17 mouse cellular contexts compared by ENCODE assay signal in the genomic region with DNA sequence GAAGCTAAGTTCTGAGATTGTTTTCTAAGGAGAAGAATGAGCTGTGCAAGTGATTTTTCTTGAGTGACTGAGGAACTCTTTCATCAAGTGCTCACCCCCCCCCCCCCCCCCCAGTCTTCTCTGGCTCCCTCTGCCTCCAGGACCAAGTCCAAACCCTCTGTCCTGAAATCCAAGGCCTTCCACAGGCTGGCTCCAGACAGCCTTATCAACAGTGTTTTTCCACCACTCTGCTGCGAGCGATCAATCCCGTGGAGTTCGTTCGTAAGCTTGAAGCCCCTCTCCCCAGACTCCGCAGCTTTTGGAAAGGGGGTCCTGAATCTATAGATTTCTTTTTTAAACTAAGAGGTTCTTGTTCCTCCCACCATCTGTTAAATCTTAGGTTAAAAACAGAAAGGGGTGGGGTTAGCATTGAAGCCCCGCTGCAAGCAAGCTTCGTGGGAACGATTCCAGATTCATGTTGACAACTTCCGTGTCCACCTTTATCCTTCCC.
DNase-seq lines count a peak whose midpoint lies in the region; ATAC-seq and TF ChIP-seq lines count a peak whose summit lies in the region.
"Had no signal": no experiment of that assay in that cellular context is flagged by ENCODE, and none has a peak within 500 bp of the region (broad histone marks: within the 10 kb centered on the region; RNA-seq: fewer than 3 reads in every experiment).

No protein-coding gene starts in this region.

- DNase-seq in embryonic facial prominence, embryonic 10.5 days (ENCODE audit: low spot score): no peak
- DNase-seq in lung, adult 18-20 months: no peak
- DNase-seq in brain, embryonic 14.5 days (ENCODE audit: low read depth): peak; percentile 9
- no peak for DNase-seq in left cerebral cortex, postnatal 25 days (ENCODE audit: low spot score in 2 of 2)
- no peak for DNase-seq in gastrocnemius, postnatal 25 days
- DNase-seq: B cell, adult 2 months; cerebellum, adult 11 months; cerebellum, postnatal 36 days; kidney, adult 8-10 months; kidney, postnatal 36 days; right cerebral cortex, postnatal 4 days; thymus, adult 18-20 months had no signal

- no peak overlapping the region for H3K9ac ChIP-seq in embryonic facial prominence, embryonic 12.5 days
- H3K9ac ChIP-seq in lung, embryonic 16.5 days (ENCODE audit: low read length): no peak overlapping the region
- H3K9ac ChIP-seq in heart, embryonic 16.5 days (ENCODE audit: low read length): no peak overlapping the region
- H3K9ac ChIP-seq: liver, embryonic 12.5 days; midbrain, embryonic 15.5 days had no signal

- TF ChIP-seq POLR2A in brain, embryonic 14.5 days (IDR thresholded peaks at IDR 0.05; ENCODE audit: borderline replicate concordance, extremely low read depth, insufficient read depth, insufficient read length, poor library complexity, severe bottlenecking): no peak

- no peaks in the 10 kb centered on the region for H3K36me3 ChIP-seq in embryonic facial prominence, embryonic 12.5 days
- no peaks in the 10 kb centered on the region for H3K36me3 ChIP-seq in embryonic facial prominence, embryonic 10.5 days (replicated peaks)
- no peaks in the 10 kb centered on the region for H3K36me3 ChIP-seq in lung, embryonic 16.5 days (ENCODE audit: control insufficient read depth, insufficient read depth, low read length)
- no peaks in the 10 kb centered on the region for H3K36me3 ChIP-seq in heart, embryonic 16.5 days (ENCODE audit: control insufficient read depth, insufficient read depth)
- H3K36me3 ChIP-seq: liver, embryonic 12.5 days; midbrain, embryonic 15.5 days had no signal

- H3K9me3 ChIP-seq in embryonic facial prominence, embryonic 12.5 days: no peaks in the 10 kb centered on the region
- H3K9me3 ChIP-seq in embryonic facial prominence, embryonic 10.5 days: no peaks in the 10 kb centered on the region
- H3K9me3 ChIP-seq in lung, embryonic 16.5 days (ENCODE audit: control insufficient read depth, low read length): no peaks in the 10 kb centered on the region
- H3K9me3 ChIP-seq in heart, embryonic 16.5 days (replicated peaks; ENCODE audit: control insufficient read depth, low read length): no peaks in the 10 kb centered on the region
- H3K9me3 ChIP-seq: liver, embryonic 12.5 days; midbrain, embryonic 15.5 days had no signal

- WGBS in embryonic facial prominence, embryonic 12.5 days: 79% methylated on average over 10 of the region's 10 CpGs
- WGBS in embryonic facial prominence, embryonic 10.5 days: 93% methylated on average over 10 of the region's 10 CpGs
- 62% methylated on average over 10 of the region's 10 CpGs for WGBS in lung, embryonic 16.5 days
- WGBS in heart, embryonic 16.5 days: 50% methylated on average over 10 of the region's 10 CpGs

- TF ChIP-seq CTCF in brain, embryonic 14.5 days (IDR thresholded peaks at IDR 0.05; ENCODE audit: borderline replicate concordance, extremely low read depth, insufficient read depth, insufficient read length): no peak

- H3K27ac ChIP-seq in embryonic facial prominence, embryonic 12.5 days: no peak overlapping the region
- H3K27ac ChIP-seq in embryonic facial prominence, embryonic 10.5 days (replicated peaks): no peak overlapping the region
- H3K27ac ChIP-seq in lung, embryonic 16.5 days (ENCODE audit: low read length): no peak overlapping the region
- H3K27ac ChIP-seq in heart, embryonic 16.5 days (ENCODE audit: low read length): peak overlapping the region; percentile 27; the same call in 1 of the 2 replicates
- H3K27ac ChIP-seq: liver, embryonic 12.5 days; midbrain, embryonic 15.5 days had no signal

- no peak overlapping the region for H3K4me2 ChIP-seq in embryonic facial prominence, embryonic 12.5 days (replicated peaks)
- no peak overlapping the region for H3K4me2 ChIP-seq in lung, embryonic 16.5 days (ENCODE audit: low read depth, low read length)
- H3K4me2 ChIP-seq in heart, embryonic 16.5 days (ENCODE audit: low read depth, low read length): peak overlapping the region; percentile 44
- H3K4me2 ChIP-seq: liver, embryonic 12.5 days; midbrain, embryonic 15.5 days had no signal

- intact Hi-C loops in left cerebral cortex, postnatal 25 days (cut with DNase I): no loop called here

- ATAC-seq in embryonic facial prominence, embryonic 12.5 days (ENCODE audit: insufficient number of reproducible peaks, insufficient read depth, low FRiP score, low TSS enrichment): 0 out of 2 replicates have a peak, but pooled peaks have one; percentile 3
- peak; percentile 49; the same call in 1 of the 2 replicates for ATAC-seq in lung, embryonic 16.5 days (ENCODE audit: low read depth)
- no peak for ATAC-seq in heart, embryonic 16.5 days (replicated peaks; ENCODE audit: extremely low read depth, insufficient read depth, low FRiP score)
- ATAC-seq: liver, embryonic 12.5 days; midbrain, embryonic 15.5 days had no signal

- H3K27me3 ChIP-seq in embryonic facial prominence, embryonic 12.5 days: no peaks in the 10 kb centered on the region
- no peaks in the 10 kb centered on the region for H3K27me3 ChIP-seq in embryonic facial prominence, embryonic 10.5 days (replicated peaks; ENCODE audit: low read depth, poor library complexity, severe bottlenecking)
- no peaks in the 10 kb centered on the region for H3K27me3 ChIP-seq in lung, embryonic 16.5 days (ENCODE audit: control insufficient read depth, insufficient read depth, low read depth, low read length)
- no peaks in the 10 kb centered on the region for H3K27me3 ChIP-seq in heart, embryonic 16.5 days (ENCODE audit: control insufficient read depth, insufficient read depth, low read length)
- H3K27me3 ChIP-seq: liver, embryonic 12.5 days; midbrain, embryonic 15.5 days had no signal

- no peaks in the 10 kb centered on the region for H3K4me1 ChIP-seq in embryonic facial prominence, embryonic 12.5 days
- H3K4me1 ChIP-seq in embryonic facial prominence, embryonic 10.5 days: no peaks in the 10 kb centered on the region
- no peaks in the 10 kb centered on the region for H3K4me1 ChIP-seq in lung, embryonic 16.5 days (replicated peaks; ENCODE audit: control insufficient read depth, insufficient read depth, low read length)
- H3K4me1 ChIP-seq in heart, embryonic 16.5 days (ENCODE audit: control insufficient read depth, insufficient read depth, low read length): no peaks in the 10 kb centered on the region
- H3K4me1 ChIP-seq: liver, embryonic 12.5 days; midbrain, embryonic 15.5 days had no signal

- no peak overlapping the region for H3K4me3 ChIP-seq in embryonic facial prominence, embryonic 12.5 days
- H3K4me3 ChIP-seq in embryonic facial prominence, embryonic 10.5 days: no peak overlapping the region
- no peak overlapping the region for H3K4me3 ChIP-seq in lung, embryonic 16.5 days (ENCODE audit: low read length)
- H3K4me3 ChIP-seq in heart, embryonic 16.5 days (ENCODE audit: low read length): peak overlapping the region; percentile 19; the same call in 1 of the 2 replicates
- H3K4me3 ChIP-seq: liver, embryonic 12.5 days; midbrain, embryonic 15.5 days had no signal
